Mouse (Mus musculus): ENCODE results near the gene Zdhhc18.

Zdhhc18 gene

DNA sequence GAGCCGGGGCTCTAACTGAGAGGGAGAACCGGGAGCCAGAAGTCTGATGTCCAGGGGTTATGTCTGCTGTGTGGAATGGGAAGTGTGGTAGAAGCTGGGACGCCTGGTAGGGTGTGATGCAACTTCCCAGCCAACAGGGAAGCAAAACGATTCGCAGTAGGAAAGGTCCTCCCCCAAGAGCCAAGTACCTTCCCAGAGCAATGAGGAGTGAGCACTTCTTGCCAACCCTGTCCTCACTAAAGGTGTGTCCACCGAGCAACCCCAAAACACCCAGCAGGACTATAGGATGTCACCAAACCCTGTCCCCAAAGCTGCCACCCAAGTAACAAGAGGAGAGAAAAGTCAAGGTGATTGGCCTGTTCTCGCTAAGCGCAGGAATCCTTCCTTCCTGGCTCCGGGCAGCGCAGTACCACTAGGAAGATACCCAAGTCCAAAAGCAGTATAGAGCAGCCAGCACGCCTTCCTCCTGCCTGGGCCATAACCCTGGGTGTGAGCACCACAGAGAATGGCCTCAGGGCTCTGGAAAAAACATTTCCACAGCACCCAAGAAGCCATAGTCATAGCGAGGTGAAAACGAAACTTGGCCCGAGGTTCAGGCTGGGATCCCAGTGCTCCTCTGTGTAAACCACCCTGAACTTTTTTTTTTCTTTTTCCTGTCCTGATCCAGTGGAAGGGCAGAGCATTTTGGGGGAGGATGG is 18.7 kb downstream of the Zdhhc18 start:
- in situ Hi-C loops (cut with MseI, MboI), result no loop called here

DNA sequence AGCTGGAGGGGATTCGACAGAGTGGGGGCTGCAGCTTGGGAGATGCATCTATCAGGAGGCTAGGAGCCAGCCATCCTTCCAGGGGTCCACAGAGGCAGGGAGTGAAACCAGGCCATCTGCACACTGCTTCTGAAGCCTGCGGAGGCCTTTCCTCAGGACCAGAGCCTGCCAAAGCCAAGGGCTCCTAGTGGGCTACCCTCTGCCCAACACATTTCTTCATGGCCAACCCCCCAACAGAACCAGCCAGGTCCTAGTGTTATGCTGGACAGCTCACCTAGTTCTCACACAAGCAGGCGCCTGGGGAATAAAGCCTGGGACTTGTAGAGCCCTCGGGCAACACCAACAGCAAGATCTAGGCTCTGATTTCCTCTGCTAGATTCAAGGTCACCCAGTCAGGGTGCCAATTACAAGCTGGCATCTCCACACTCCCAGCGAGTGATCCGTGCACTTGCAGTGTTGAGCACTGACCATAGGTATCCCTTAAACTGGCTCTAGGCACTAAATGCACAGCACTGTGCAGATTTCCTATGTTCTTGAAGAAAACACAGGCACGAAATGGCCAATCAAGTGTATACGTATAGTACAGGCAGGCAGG is 19.5 kb downstream of the Zdhhc18 start:
- in situ Hi-C loops (cut with MseI, MboI), result no loop called here

DNA sequence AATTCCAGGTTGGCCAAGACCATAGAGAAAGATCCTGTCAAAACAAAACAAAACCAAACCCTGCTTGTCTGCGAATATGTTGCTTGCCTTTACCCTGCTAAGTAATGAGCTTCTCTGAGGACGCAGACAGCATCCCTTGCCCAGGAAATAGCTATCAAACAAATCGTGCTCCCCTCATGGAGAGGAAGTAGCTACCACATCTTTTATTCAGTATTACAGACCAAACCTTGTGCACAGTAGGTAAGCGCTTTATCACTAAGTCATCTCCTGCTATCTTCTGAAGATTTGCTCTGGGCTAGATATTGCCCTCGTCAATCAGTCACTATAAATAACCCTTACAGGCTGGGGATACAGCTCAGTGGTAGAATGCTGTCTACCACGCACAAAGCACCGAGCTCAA is 20.8 kb downstream of the Zdhhc18 start:
- in situ Hi-C loops (cut with MseI, MboI), result no loop called here

DNA sequence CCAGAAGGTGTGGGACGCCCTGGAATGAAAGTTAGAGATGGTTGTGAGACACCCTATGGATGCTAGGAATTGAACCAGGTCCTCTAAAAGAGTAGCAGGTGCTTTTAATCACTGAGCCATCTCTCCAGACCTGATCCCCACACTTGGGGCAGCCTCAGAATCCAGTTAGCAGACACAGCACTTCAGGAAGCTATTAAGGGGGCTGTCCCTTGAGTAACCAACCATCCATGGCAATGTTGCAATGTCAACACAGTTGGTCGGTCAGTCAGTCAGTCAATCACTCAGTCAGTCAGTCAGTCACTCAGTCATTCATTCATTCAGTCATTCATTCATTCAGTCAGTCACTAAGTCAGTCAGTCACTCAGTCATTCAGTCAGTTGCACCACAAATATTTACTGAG is 21.4 kb downstream of the Zdhhc18 start:
- in situ Hi-C loops (cut with MseI, MboI), result no loop called here

DNA sequence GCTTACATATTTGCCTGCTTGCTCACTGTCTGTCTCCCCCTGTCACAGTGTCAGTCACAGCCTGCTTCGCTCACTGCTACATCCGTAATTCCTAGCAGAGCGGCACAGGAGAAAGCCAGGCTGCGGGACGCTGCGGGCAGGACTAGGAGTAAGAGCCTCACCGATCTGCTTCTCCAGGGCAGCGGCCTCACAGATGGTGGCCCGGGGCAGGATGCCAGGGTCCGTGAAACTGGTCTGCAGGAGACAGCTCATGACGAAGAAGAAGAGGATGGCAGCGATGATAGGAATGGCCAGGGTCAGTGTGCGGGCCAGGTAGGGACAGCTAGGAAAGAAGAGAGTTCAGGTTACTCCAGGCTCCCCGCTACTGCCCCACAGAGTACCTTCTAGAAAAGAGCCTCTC is 22.9 kb downstream of the Zdhhc18 start:
- in situ Hi-C loops (cut with MseI, MboI), result no loop called here

DNA sequence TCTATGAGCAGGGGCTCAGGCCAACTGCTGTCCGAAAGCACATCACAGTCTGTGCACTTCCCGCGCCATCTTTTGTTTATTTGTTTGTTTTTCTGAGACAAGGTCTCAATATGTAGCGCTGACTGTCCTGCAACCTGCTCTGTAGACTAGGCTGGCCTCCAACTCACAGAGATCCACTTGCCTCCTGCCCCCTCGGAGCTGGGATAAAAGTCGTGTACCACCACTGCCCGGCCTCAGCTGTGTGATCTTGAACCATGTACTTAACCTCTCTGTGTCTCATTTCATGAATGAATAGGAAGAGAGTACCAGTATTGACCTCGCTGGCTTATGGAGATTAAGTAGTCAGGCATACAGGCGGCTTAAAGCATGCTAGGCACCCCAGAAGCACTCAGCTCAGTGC is 23.3 kb downstream of the Zdhhc18 start:
- in situ Hi-C loops (cut with MseI, MboI), result no loop called here

DNA sequence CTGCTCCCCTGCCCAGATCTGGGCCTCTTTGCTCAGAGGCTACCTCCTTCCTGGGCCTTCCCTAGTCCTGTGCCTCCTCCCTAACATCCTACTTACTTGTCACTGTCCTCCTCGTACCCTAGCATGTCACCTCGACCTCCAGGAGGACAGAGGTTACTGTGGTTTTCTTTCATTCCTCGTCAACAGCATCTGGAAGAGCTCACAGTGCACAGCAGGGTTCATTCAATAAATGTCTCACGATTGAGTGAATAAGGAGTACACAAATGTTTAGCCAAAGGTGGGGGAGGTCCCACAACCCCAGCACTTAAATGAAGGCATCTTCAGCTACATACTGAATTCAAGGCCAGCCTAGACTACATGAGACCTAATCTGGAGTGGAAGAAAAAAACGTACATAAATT is 23.7 kb downstream of the Zdhhc18 start:
- in situ Hi-C loops (cut with MseI, MboI), result no loop called here

DNA sequence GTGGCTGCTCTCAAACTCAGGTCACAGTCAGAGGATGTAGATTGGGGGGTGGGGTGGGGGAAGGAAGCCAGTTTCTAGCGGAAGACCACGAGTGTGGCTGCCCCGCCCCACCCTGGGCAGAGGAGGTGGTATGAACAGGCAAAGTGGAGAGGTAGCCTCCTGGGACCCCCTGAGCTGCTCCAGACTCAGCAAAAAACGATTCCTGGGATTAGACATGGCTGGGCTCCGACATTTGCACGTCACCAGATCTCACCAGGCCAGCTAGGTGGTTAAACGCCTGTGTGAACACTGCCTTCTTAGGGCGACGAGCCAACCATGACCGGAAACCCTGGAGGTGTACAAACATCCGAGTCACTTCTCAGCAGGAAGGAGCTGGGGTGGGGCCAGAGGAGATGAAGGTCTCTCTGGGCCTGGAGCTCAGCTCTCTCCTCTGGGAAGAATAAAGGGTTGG is 24.3 kb downstream of the Zdhhc18 start:
- in situ Hi-C loops (cut with MseI, MboI), result no loop called here

DNA sequence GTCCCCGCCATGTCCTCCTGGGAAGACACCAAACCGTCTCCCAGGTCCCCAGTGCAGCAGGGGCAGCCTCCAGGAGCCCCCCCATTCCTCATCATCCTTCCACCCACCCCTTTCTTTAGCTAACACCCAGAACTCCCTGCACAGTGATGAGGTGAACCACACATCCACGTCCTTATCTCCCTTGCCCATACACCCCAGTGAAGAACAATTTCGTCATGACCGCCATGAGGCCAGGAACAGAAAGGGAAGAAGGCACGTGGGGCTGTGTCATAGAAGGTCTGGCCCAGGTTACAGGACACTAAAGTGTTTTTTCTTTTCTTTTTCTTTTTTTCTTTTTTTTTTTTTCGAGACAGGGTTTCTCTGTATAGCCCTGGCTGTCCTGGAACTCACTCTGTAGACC is 25.1 kb downstream of the Zdhhc18 start:
- in situ Hi-C loops (cut with MseI, MboI), result no loop called here

DNA sequence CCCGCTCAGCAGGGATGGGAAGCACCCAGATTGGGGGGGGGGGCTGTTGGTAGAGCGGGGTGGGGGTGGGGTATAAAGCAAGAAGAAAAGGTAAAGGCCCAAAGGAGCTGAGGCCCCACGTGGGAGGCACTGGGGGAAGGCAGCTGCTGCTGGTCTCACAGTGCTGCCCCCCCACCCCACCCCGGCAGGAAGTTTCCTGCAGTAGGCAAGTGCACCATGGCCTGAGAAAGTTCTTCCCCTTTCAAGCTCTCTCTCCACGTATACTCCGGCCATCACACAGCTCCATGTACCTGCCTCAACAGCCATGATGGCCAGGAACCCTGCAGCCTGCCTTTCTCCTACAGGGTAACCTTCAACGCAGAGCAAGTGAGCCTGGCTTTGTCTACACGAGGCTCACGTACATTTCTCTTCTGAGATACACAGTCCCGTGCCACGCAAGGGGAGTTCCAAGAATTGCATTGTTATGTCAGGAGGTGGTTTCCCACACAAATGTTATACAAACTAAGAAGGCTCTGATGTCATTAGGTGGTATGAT is 27.7 kb downstream of the Zdhhc18 start:
- in situ Hi-C loops (cut with MseI, MboI), result no loop called here

DNA sequence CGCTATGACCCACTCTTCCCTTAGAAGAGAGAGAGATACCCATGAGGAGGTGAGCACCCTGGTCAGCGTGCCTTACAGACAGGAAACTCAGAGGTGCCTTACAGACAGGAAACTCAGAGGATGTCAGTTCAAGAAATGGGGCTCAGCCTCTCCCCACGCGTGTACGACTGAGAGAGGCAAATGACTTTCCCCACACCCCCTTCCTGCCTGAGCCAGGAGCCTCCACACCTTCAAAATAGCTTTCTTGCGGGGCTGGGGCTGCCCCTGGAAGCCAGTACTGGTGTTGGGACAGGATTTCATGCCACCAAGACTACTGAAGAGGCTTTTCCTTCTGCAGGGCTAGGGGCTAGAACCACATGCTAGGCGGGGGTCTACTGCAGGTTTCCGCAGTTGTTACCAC is 29.3 kb downstream of the Zdhhc18 start:
- in situ Hi-C loops (cut with MseI, MboI), result no loop called here

DNA sequence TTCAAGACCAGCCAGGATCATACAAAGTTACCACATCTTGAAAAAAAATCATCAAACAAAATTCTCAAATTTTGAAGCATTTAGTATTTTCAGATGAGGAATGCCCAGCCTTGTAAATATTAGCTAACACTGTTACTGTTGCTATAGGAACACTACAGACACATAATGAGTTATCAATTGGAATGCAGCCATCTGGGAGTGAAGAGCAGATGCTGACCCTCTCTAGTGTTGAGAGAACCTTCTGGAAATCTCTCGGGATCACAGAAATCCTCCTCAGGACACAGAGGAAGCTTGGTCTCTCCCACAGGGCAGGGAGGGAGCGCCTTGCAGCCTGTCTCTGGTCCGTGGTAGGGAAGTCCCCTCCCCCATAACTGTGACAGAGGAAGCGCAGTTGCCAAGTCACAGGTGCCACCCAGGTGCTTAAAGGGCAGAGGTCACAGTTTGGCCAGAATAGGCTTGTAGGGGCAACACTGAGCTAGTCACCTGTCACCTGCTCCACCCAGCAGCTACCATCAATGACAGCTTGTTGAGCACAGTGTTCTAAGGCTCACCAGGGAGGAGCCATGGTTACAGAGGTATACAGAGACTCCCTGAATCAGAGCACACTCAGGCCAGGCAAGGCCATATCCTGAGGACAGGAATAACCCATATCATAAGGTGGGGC is 30.3 kb downstream of the Zdhhc18 start:
- in situ Hi-C loops (cut with MseI, MboI), result no loop called here

DNA sequence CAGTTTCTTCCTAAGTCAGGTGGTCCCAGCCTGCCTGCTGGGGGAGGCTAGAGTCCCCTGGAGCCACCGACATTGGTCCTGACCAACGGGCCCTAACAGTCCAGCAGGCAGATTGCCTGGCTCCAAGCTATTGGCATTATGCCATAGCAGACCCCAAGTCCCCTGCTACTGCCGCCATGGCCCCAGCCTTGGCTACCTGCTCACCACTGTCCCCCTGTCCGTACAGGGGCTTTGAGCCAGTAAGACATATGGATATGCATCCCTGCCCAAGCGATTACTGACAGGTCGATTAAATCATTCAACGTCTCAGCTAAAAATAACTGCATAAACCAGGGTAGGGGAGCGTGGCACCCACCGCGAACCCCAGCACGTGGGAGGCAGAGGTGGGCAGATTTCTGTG is 32.0 kb downstream of the Zdhhc18 start:
- in situ Hi-C loops (cut with MseI, MboI), result no loop called here

DNA sequence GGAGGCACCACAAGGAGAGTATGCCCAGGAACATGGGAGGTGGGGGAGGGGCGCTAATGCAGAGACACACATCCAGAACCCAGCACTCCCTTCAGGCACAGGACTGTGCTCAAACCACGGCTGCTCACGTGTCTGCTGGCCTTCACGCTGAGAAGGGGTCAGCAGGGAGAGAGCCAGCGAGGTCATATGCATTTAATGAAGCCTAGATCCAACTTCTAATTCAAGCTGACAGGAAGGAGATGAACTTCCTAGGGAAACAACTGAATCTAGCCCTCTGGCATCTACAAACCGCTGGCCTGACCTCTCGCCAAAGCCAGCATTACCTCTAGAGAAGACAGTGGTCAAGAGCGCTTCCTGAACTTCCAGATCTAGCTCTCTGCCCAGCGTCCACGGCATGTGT is 34.5 kb downstream of the Zdhhc18 start:
- in situ Hi-C loops (cut with MseI, MboI), result no loop called here

DNA sequence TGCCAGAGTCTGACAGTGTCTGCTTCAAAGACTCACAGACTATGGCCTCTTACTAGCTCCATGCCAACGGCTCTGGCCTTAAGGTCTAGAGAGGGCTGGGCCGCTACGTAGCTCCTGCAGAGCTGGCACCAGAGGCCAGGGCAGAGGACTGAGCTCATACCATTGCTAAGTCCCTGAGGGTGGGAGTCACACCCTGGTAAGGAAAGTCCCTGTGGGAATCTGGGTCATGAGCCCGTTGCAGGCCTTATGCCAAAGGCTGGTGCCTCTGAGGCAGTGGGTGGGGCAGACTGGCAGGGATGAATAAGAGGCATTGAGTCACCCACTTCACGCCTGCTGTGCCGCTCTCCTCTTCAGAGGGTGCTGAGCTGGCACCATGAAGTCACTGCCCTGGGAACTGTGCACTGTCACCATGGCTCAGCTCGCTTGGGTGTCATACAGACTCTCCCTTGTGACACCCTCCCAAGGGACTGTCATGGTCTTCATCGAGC is 35.6 kb downstream of the Zdhhc18 start:
- in situ Hi-C loops (cut with MseI, MboI), result no loop called here

DNA sequence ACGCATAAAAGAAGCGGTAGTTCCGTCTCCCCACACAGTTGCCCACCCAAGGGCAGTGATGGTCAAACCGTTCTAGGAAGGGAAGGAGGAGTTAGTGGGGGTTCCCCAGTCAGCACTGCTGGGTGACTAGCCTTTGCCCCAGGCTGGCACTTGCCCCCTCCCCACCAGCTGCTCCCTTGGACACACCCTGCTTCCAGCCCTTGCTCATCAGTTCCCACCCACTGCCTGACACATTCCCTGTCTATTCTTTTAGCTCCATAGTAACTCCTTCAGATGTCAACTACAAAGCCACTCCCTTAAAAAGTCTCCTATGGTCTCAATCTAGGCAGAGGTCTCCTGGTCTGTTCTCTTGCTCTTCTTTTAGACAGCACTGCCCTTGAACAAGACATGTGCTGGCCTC is 36.1 kb downstream of the Zdhhc18 start:
- in situ Hi-C loops (cut with MseI, MboI), result no loop called here

DNA sequence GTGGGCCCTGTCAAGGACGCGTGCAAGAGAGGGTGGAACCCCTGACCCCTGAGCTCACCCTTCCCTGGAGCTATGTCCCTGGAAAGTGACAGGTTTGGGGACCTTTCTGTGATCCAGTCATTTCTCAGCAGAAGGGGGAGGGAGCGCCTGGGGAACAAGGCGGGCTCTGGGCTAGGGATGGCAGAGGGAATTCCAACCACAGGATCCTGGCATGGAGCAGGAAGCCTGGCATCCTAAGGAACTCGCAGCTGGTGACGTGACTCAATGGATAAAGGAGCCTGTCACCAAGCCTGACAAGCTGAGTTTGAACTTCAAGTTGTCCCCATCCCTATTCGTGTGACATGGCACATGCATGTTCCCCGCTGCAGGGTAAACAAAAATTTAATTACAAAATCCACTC is 36.9 kb downstream of the Zdhhc18 start:
- in situ Hi-C loops (cut with MseI, MboI), result no loop called here

DNA sequence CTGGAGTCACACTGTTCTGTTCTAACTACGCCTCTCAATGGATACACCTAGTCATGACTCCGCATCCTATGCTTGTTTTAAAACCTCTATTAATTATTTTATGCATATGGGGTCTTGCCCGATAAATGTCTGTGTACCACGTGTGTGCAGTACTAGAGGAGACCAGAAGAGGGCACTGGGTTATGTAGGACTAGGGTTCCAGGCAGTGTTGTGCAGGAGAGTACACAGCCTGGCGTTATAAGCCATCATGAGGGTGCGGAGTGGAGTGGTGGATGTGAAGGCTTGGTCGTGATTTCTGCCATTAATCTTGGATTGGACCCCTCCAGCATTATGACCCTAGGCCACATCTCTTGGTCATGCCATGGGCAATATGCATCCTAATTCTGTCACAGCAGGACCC is 37.5 kb downstream of the Zdhhc18 start:
- in situ Hi-C loops (cut with MseI, MboI), result no loop called here

DNA sequence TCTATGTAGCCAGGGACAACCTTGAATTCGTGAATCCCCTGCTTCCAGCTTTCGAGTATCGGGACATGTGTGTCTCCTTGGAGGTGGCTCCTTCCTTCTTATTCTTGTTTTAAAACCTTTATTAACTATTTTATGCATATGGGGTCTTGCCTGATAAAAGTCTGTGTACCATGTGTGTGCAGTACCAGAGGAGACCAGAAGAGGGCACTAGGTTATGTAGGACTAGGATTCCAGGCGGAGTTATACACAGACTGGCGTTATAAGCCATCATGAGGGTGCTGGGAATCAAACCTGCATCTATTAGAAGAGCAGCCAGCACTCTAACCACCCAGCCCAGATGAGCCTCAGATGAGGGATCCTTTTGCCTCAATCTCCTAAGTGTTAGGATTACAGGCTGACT is 38.1 kb downstream of the Zdhhc18 start:
- in situ Hi-C loops (cut with MseI, MboI), result no loop called here

DNA sequence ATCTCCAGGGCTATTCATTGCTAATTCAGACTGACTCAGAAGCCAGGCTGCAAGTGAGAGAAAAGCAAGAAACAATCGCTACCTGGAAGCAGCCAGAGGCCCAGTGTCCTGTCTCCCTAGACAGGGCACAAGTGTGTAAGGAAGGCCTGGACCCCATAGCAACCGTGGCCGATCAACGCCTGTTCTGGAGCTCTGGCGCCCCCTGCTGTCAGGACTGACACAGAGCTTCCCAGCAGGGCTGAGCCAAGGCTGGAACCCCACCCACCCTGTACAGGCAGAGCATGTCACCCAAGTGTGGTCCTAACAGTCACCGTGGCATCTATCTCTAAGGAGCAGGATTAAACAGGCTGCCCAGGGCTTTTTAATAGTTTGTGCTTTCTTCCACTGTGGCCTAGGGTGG is 40.2 kb downstream of the Zdhhc18 start:
- in situ Hi-C loops (cut with MseI, MboI), result no loop called here

DNA sequence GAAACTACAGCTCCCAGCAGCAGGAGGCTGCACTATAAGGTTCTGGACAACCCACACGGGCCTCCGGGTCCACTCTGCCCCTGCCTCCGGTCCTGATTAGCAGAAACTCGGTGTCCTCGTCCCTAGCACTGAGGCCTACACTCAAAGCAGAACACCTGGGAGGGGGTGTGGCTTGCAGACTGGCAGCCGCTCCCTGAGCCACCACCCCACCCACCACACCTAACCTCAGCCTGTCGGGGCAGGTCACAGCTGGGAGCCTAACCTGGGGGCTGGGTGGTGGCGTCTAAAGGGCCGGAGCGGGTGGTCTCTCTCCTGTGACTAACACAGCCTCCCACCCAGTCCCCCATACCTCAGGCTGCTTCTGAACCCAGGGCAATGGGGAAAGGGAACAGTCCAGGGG is 42.7 kb downstream of the Zdhhc18 start:
- in situ Hi-C loops (cut with MseI, MboI), result no loop called here

DNA sequence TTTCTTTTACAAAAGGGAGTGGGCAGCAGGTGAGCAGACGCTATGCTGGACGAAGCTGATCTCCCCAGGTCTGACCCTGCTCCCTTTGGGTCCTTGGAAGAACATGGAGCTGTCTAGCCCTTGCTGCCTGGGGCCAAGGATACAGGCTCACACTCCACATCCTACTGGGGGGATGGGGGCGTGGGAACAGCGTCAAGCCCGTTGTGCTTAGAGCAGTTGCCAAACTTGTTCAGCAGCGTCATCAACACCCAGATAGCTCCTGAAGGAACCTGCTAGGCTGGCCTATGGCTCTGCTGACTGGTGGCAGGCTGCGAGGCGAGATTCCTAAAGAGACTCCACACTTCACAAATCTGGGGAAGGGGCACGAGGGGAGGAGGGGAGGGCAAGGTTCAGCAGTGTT is 44.6 kb downstream of the Zdhhc18 start:
- in situ Hi-C loops (cut with MseI, MboI), result no loop called here

DNA sequence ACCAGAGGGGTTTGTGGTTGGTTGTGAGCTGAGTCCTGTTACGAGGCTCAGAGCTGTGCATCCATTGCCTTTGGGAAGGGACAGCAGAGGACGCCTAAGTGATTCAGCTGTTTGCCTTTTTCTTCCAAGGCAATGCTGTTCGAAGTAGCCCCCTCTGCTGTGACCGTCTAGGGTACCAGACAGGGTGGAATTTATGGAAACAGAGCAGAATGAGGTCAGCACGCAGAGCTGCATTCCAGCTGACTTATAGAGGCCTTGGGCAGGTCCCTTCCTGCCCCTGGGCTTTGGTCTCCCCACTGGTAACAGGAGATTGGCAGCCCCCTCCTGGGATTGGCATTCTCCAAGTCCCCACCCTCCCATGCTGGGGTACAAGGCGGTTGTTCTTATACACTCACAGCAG is 45.1 kb downstream of the Zdhhc18 start:
- in situ Hi-C loops (cut with MseI, MboI), result no loop called here
